Mouse (Mus musculus): ENCODE data around the gene Cdh24. TPM values are rescaled to one million over a fixed set of nuclear protein-coding genes. Genes with fewer than 3 reads are reported as not detected.

The Cdh24 gene
- total RNA-seq, 2 experiments from 2014 or later = 2.1 to 14.1 TPM

Other genes with a start within 250 kb of the Cdh24 start
- 1.7 and 2.5 TPM in 2 replicates for gene Slc7a7, start 223.6 kb downstream of the Cdh24 start, total RNA-seq (2015; ENCODE audit: low replicate concordance)
- 1.4 and 1.9 TPM in 2 replicates for gene Slc7a7, start 223.6 kb downstream of the Cdh24 start, total RNA-seq (2017; ENCODE audit: low replicate concordance)
- gene Mrpl52, start 214.5 kb downstream of the Cdh24 start, total RNA-seq (2015; ENCODE audit: low replicate concordance) = 74.6 and 93.1 TPM in 2 replicates
- 1.1 and 26.1 TPM in 2 replicates for gene Mrpl52, start 214.5 kb downstream of the Cdh24 start, total RNA-seq (2017; ENCODE audit: low replicate concordance)
- gene Mmp14, start 209.8 kb downstream of the Cdh24 start, total RNA-seq (2015; ENCODE audit: low replicate concordance) = 1.8 TPM in 1 of 2 replicates, not detected in the other
- gene Mmp14, start 209.8 kb downstream of the Cdh24 start, total RNA-seq (2017; ENCODE audit: low replicate concordance) = 1.4 and 1.7 TPM in 2 replicates
- 21.0 and 22.0 TPM in 2 replicates for gene Lrp10, start 177.2 kb downstream of the Cdh24 start, total RNA-seq (2015; ENCODE audit: low replicate concordance)
- 23.0 and 38.6 TPM in 2 replicates for gene Lrp10, start 177.2 kb downstream of the Cdh24 start, total RNA-seq (2017; ENCODE audit: low replicate concordance)
- not detected in 2 replicates for gene Rem2, start 165.3 kb downstream of the Cdh24 start, total RNA-seq (2015; ENCODE audit: low replicate concordance)
- not detected in 2 replicates for gene Rem2, start 165.3 kb downstream of the Cdh24 start, total RNA-seq (2017; ENCODE audit: low replicate concordance)
- 9.6 and 11.5 TPM in 2 replicates for gene Prmt5, start 123.8 kb downstream of the Cdh24 start, total RNA-seq (2015; ENCODE audit: low replicate concordance)
- 7.4 and 8.2 TPM in 2 replicates for gene Prmt5, start 123.8 kb downstream of the Cdh24 start, total RNA-seq (2017; ENCODE audit: low replicate concordance)
- gene Haus4, start 86.7 kb downstream of the Cdh24 start, total RNA-seq (2015; ENCODE audit: low replicate concordance) = 63.4 and 91.4 TPM in 2 replicates
- 43.3 and 75.6 TPM in 2 replicates for gene Haus4, start 86.7 kb downstream of the Cdh24 start, total RNA-seq (2017; ENCODE audit: low replicate concordance)
- 2.5 TPM in 1 of 2 replicates, not detected in the other for gene Ajuba, start 63.8 kb downstream of the Cdh24 start, total RNA-seq (2015; ENCODE audit: low replicate concordance)
- not detected in 2 replicates for gene Ajuba, start 63.8 kb downstream of the Cdh24 start, total RNA-seq (2017; ENCODE audit: low replicate concordance)
- gene 4931414P19Rik, start 35.4 kb downstream of the Cdh24 start, total RNA-seq (2015; ENCODE audit: low replicate concordance) = 1.3 and 14.1 TPM in 2 replicates
- gene 4931414P19Rik, start 35.4 kb downstream of the Cdh24 start, total RNA-seq (2017; ENCODE audit: low replicate concordance) = 2.2 and 4.7 TPM in 2 replicates
- gene Psmb5, start 23.3 kb downstream of the Cdh24 start, total RNA-seq (2015; ENCODE audit: low replicate concordance) = 44.9 and 56.2 TPM in 2 replicates
- 8.7 and 14.7 TPM in 2 replicates for gene Psmb5, start 23.3 kb downstream of the Cdh24 start, total RNA-seq (2017; ENCODE audit: low replicate concordance)
- gene Psmb11, start 19.9 kb downstream of the Cdh24 start, total RNA-seq (2015; ENCODE audit: low replicate concordance) = not detected in 2 replicates
- gene Psmb11, start 19.9 kb downstream of the Cdh24 start, total RNA-seq (2017; ENCODE audit: low replicate concordance) = not detected in 2 replicates
- gene Gm17606, start 412 bp downstream of the Cdh24 start, total RNA-seq (2015; ENCODE audit: low replicate concordance) = not detected in 2 replicates
- gene Gm17606, start 412 bp downstream of the Cdh24 start, total RNA-seq (2017; ENCODE audit: low replicate concordance) = not detected in 2 replicates
- 45.7 and 46.9 TPM in 2 replicates for gene 1700123O20Rik, start 44.9 kb upstream of the Cdh24 start, total RNA-seq (2015; ENCODE audit: low replicate concordance)
- gene 1700123O20Rik, start 44.9 kb upstream of the Cdh24 start, total RNA-seq (2017; ENCODE audit: low replicate concordance) = 16.3 and 29.4 TPM in 2 replicates
- gene Acin1, start 45.6 kb upstream of the Cdh24 start, total RNA-seq (2015; ENCODE audit: low replicate concordance) = 153 and 270 TPM in 2 replicates
- gene Acin1, start 45.6 kb upstream of the Cdh24 start, total RNA-seq (2017; ENCODE audit: low replicate concordance) = 381 and 431 TPM in 2 replicates
- not detected in 2 replicates for gene Gm29776, start 57.5 kb upstream of the Cdh24 start, total RNA-seq (2015; ENCODE audit: low replicate concordance)
- gene Gm29776, start 57.5 kb upstream of the Cdh24 start, total RNA-seq (2017; ENCODE audit: low replicate concordance) = not detected in 2 replicates
- 14.7 and 25.9 TPM in 2 replicates for gene Cebpe, start 70.8 kb upstream of the Cdh24 start, total RNA-seq (2015; ENCODE audit: low replicate concordance)
- gene Cebpe, start 70.8 kb upstream of the Cdh24 start, total RNA-seq (2017; ENCODE audit: low replicate concordance) = 9.4 and 12.4 TPM in 2 replicates
- gene Slc7a8, start 140.6 kb upstream of the Cdh24 start, total RNA-seq (2015; ENCODE audit: low replicate concordance) = 7.1 and 11.9 TPM in 2 replicates
- gene Slc7a8, start 140.6 kb upstream of the Cdh24 start, total RNA-seq (2017; ENCODE audit: low replicate concordance) = 2.6 and 3.0 TPM in 2 replicates
- not detected in 2 replicates for gene Rnf212b, start 172.8 kb upstream of the Cdh24 start, total RNA-seq (2015; ENCODE audit: low replicate concordance)
- gene Rnf212b, start 172.8 kb upstream of the Cdh24 start, total RNA-seq (2017; ENCODE audit: low replicate concordance) = not detected in 2 replicates
- gene Homez, start 229.6 kb upstream of the Cdh24 start, total RNA-seq (2015; ENCODE audit: low replicate concordance) = 4.7 and 5.0 TPM in 2 replicates
- 0.13 and 1.3 TPM in 2 replicates for gene Homez, start 229.6 kb upstream of the Cdh24 start, total RNA-seq (2017; ENCODE audit: low replicate concordance)
- gene Ppp1r3e, start 236.2 kb upstream of the Cdh24 start, total RNA-seq (2015; ENCODE audit: low replicate concordance) = 2.2 and 8.8 TPM in 2 replicates
- not detected in 2 replicates for gene Ppp1r3e, start 236.2 kb upstream of the Cdh24 start, total RNA-seq (2017; ENCODE audit: low replicate concordance)
- 1.7 TPM in 1 of 2 replicates, not detected in the other for gene Bcl2l2, start 242.0 kb upstream of the Cdh24 start, total RNA-seq (2015; ENCODE audit: low replicate concordance)
- gene Bcl2l2, start 242.0 kb upstream of the Cdh24 start, total RNA-seq (2017; ENCODE audit: low replicate concordance) = 1.7 TPM in 1 of 2 replicates, not detected in the other
- not detected in 2 replicates for gene Gm20521, start 242.1 kb upstream of the Cdh24 start, total RNA-seq (2015; ENCODE audit: low replicate concordance)
- not detected in 2 replicates for gene Gm20521, start 242.1 kb upstream of the Cdh24 start, total RNA-seq (2017; ENCODE audit: low replicate concordance)

Measured in erythroid progenitor cell, adult 5-6 weeks (primary cell).